Mouse (Mus musculus) midbrain, embryonic 10.5 days (tissue): ENCODE measurements at regions not wholly inside any gene's neighbourhood (a gene's known extent, or its start where the extent isn't known, plus 50 kb on each side); places are given as distances from the start of the nearest gene placed in this dataset.
A peak's percentile ranks its signal among the peaks of the same experiment; 100 is the strongest.
"Not testable (repeated sequence)": the region's sequence is repeated elsewhere in the genome, so short reads cannot be mapped to it uniquely, and the experiment has no call there.

Experiments used
- DNase-seq: peaks from one replicate; pipeline ENCODE4 v3.0.0-alpha.2; 2017; ENCODE audit warnings: low spot score
- H3K27ac ChIP-seq: fragments of 300-500 bp; sonication (generic); replicated peaks from 2 replicates; pipeline ENCODE4 v1.5.1; 2016; ENCODE audit warnings: mild to moderate bottlenecking
- H3K27me3 ChIP-seq: fragments of 300-500 bp; sonication (generic); 2 replicates; pipeline ENCODE4 v1.6.1; 2016; ENCODE audit warnings: low read depth, mild to moderate bottlenecking; ENCODE audit not compliant: poor library complexity, severe bottlenecking
- H3K36me3 ChIP-seq: fragments of 300-500 bp; sonication (generic); 2 replicates; pipeline ENCODE4 v1.6.1; 2016; ENCODE audit warnings: mild to moderate bottlenecking, moderate library complexity
- H3K4me1 ChIP-seq: fragments of 300-500 bp; sonication (generic); 2 replicates; pipeline ENCODE4 v1.6.1; 2016
- H3K4me3 ChIP-seq: fragments of 300-500 bp; sonication (generic); 2 replicates; pipeline ENCODE4 v1.5.1; 2016; ENCODE audit warnings: mild to moderate bottlenecking, moderate library complexity
- H3K9me3 ChIP-seq: fragments of 300-500 bp; sonication (generic); replicated peaks from 2 replicates; pipeline ENCODE4 v1.6.1; 2016; ENCODE audit warnings: mild to moderate bottlenecking
- WGBS: fragments of 180-500 bp; shearing (Covaris S2); methylation state at CpG from one replicate; pipeline ENCODE4 v1.1.7; 2016; 5-methylcytosine and 5-hydroxymethylcytosine counted together

GRCm38 (mm10) chr13:72292361-72292760, 328.8 kb upstream of the Irx1 start:
- under 1% methylated on average over 14 of the region's 14 CpGs for WGBS
- Histone ChIP-seq H3K4me3 (peak overlapping the region; percentile 5), H3K36me3 (no peaks in the 10 kb centered on the region), H3K27me3 (peaks cover 83% of the 10 kb centered on the region), H3K4me1 (peaks cover 69% of the 10 kb centered on the region), H3K9me3 (no peaks in the 10 kb centered on the region), H3K27ac (peak overlapping the region; percentile 70)
- DNase-seq: peak; percentile 73

DNA sequence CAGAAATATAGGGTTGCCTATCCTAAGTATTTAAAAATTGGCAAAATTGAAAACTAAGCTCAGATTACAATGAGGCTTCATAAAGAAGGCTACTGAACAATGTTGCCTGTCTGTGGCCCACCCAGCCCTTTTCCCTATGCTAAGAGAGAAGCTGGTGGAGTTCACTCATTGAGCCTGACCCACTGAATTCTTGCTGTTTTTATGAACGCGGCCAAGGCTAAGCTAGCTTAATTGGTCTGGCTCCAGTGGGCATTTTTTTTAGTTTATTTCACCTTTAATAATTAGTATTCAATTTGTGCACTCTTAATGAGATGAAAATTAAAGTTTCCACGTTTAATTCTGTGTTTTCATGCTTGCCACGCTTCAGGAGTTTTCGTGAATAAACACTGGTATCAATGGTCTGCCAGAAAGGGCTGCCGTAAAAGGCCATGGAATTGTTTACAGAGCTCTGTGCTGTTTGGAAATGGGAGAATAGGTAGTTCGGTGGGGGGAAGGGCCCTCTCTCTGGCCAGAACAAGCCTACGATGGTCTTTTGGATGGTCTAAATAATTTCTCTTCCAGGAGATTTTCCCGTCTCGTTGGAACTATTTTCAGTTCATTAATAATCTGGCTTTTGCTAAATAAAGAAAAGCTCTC, 329.7 kb upstream of the Irx1 start:
- no peaks in the 10 kb centered on the region for H3K9me3 ChIP-seq
- no peak overlapping the region for H3K4me3 ChIP-seq
- WGBS: 12% methylated on average over 10 of the region's 10 CpGs
- H3K4me1 ChIP-seq: peaks cover 74% of the 10 kb centered on the region
- DNase-seq: no peak
- peaks cover 79% of the 10 kb centered on the region for H3K27me3 ChIP-seq
- H3K36me3 ChIP-seq: no peaks in the 10 kb centered on the region
- peak overlapping the region; percentile 46 for H3K27ac ChIP-seq

DNA sequence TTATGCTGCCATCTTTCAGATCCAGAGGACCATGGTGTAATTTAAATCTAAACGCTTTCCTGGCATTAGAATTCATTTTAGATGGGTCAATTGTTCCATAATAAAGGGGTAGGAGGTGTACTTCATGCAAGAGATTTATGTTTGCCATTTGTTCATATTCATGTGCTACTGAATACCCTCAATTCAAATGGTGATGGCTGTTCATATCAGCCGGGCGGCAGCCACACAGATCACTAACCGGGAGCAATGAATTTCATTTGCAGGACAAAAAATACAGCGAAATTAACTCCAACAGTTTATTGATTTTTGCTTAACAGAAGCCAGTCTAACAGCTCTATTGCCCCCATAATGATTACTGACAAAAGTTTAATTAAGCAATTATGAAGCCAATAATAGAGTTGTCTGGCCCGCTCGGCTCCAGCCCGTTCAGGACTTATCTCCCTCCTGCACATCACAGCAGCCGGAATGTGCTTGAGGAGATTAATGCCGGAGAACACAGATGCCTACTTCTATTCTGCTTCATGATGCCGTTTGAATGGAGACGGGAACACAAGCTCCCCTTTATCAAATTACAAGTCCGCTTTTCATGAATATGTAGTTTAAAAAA, 330.3 kb upstream of the Irx2 start:
- peaks cover 79% of the 10 kb centered on the region for H3K27me3 ChIP-seq
- H3K9me3 ChIP-seq: no peaks in the 10 kb centered on the region
- DNase-seq: peak; percentile 59
- WGBS: 16% methylated on average over 13 of the region's 13 CpGs
- H3K36me3 ChIP-seq: no peaks in the 10 kb centered on the region
- H3K4me3 ChIP-seq: peak overlapping the region; percentile 24
- no peak overlapping the region for H3K27ac ChIP-seq
- peaks cover 82% of the 10 kb centered on the region for H3K4me1 ChIP-seq

DNA sequence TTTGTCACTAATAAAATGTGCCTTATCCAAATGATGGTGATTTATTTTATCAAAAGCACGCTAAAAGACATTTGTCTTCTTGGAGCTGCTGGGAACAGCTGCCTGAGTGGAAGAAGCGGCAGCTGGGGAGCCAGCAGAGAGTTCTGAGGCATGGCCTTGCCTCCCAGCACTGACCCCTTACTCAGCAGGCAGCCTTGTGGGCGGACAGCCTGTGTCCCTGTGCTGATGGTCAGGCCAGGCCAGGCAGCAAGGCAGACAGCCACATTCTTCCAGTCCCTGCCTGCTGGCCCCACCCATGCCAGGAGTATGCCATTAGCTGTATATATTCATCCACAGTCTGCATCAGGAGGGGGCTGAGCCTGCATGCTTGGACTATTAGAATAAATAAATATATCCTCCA, 329.0 kb upstream of the Irx2 start:
- Histone ChIP-seq H3K27me3 (peaks cover 84% of the 10 kb centered on the region), H3K4me1 (peaks cover 82% of the 10 kb centered on the region), H3K27ac (peak overlapping the region; percentile 59; the same call in 1 of the 2 replicates), H3K9me3 (no peaks in the 10 kb centered on the region), H3K36me3 (no peaks in the 10 kb centered on the region), H3K4me3 (0 out of 2 replicates have a peak overlapping the region, but pooled peaks have one; percentile 24)
- 9% methylated on average over 3 of the region's 3 CpGs for WGBS
- DNase-seq: peak; percentile 66

DNA sequence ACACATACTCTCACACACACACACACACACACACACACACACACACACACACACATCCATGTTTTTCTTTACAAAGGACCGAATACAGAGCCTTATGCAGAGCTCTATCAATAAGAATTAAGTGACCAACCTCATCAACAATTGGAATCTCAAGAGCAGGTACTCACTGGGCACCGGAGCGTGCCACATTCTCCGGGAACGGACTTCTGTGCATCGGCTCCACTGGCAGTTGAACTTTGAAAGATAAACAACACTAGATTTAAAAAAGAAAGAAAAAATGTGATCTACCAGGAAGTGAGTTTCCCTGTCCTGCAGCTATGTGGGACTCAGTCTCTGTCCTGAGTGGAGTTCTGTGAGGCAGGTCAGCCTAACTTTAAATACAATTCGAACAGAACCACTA, 327.5 kb upstream of the Irx2 start:
- Histone ChIP-seq H3K36me3 (no peaks in the 10 kb centered on the region), H3K27ac (no peak overlapping the region), H3K4me1 (peaks cover 77% of the 10 kb centered on the region), H3K27me3 (peaks cover 83% of the 10 kb centered on the region), H3K9me3 (no peaks in the 10 kb centered on the region), H3K4me3 (no peak overlapping the region)
- WGBS: 71% methylated on average over 7 of the region's 7 CpGs
- no peak for DNase-seq

DNA sequence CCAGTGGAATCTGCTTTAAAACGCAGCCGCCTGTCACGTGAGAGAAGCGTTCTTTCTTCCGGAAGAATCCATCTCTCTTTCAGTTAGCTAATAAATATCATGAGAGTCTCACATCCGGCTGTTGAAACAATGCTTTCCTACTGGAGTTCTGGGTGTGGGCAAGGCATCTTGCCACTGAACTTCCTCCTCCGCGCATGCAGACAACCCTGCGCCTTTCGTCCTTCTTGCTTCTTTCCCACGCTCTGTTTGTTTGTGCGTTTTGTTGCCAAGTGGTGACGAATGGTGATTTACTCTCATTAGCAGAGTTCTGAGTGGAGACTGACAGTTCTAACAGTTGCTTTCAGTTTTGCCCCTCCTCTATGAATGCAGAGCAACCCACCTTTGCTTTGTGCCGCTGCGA, 326.8 kb upstream of the Irx2 start:
- Histone ChIP-seq H3K27ac (0 out of 2 replicates have a peak overlapping the region, but pooled peaks have one; percentile 9), H3K4me3 (no peak overlapping the region), H3K9me3 (no peaks in the 10 kb centered on the region), H3K4me1 (peaks cover 77% of the 10 kb centered on the region), H3K36me3 (no peaks in the 10 kb centered on the region), H3K27me3 (peaks cover 81% of the 10 kb centered on the region)
- DNase-seq: no peak
- 82% methylated on average over 15 of the region's 15 CpGs for WGBS

- Histone ChIP-seq H3K4me1 (peaks cover 73% of the 10 kb centered on the region), H3K27me3 (peaks cover 80% of the 10 kb centered on the region)
- 91% methylated on average over 19 of the region's 19 CpGs for WGBS
Observed at GRCm38 (mm10) chr13:72302436-72303125, 326.0 kb upstream of the Irx2 start.

DNA sequence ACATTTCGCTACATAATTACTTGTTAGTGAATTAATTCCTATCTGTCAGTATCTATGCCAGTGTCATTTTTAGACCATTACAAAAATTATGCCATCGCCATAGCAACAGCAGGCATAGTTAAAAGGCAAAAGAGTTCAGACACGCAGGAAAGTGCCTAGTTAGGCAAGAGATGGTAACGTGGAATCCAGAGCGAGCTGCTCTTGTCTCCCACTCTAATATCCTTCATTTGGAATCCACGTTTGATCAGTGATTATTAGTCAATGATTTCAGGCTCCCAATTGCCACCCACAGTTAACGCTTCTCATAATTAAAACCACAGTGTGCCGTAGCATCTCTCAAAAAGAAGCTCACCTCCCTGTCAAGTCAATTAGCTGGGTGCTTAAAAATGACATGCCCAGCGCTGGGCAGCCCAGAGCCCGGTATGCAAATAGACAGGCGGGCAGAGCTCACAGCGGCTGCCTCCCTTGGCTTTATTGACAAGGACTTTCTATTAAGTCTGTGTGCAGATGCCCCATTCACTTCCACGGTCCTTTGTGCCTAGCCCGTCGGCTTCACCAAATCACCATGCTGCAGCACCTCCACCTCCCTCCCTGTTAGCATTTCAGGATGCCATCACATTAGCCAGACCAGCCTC, 325.4 kb upstream of the Irx2 start:
- Histone ChIP-seq H3K4me3 (no peak overlapping the region), H3K4me1 (peaks cover 66% of the 10 kb centered on the region), H3K9me3 (no peaks in the 10 kb centered on the region), H3K36me3 (no peaks in the 10 kb centered on the region), H3K27ac (peak overlapping the region; percentile 33; the same call in 1 of the 2 replicates), H3K27me3 (peaks cover 78% of the 10 kb centered on the region)
- no peak for DNase-seq
- 50% methylated on average over 15 of the region's 15 CpGs for WGBS

More at GRCm38 (mm10) chr13:72302436-72303125, 326.0 kb upstream of the Irx2 start:
- Histone ChIP-seq H3K4me3 (no peak overlapping the region), H3K27ac (0 out of 2 replicates have a peak overlapping the region, but pooled peaks have one; percentile 9), H3K9me3 (no peaks in the 10 kb centered on the region), H3K36me3 (no peaks in the 10 kb centered on the region)
- DNase-seq: no peak

DNA sequence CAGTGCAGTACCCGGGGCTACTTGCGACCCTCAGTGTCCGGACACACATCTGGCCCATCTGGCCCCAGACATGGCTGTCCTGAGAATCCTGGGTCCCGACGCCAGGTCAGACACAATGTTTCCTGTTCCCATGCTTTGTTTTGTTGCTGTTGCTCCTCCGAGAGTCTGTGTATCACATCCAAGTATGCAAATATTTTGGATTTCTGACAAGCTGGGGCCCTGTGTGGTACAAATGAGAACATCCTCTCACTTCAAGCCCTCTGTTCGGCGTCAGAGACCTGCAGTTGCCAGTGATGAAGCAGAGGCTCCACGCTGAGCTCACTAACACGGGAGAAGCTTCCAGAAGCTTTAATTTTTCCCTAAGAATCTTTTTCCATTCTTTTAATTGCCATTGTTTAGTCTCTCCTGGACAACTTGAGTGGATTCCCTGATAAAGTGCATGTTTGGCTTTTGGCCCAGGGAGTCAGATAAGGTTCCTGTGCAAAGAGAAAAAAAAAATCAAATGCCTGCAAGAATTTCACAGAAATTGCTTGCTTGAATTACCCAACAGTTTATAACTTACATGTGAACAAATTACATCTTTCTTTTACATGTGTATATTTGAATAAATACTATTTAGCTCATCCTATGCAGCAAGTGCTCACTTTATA, 304.5 kb upstream of the Irx2 start:
- no peaks in the 10 kb centered on the region for H3K27me3 ChIP-seq
- no peak overlapping the region for H3K4me3 ChIP-seq
- no peaks in the 10 kb centered on the region for H3K36me3 ChIP-seq
- H3K9me3 ChIP-seq: no peaks in the 10 kb centered on the region
- no peak overlapping the region for H3K27ac ChIP-seq
- no peak for DNase-seq
- WGBS: 76% methylated on average over 10 of the region's 10 CpGs
- no peaks in the 10 kb centered on the region for H3K4me1 ChIP-seq

GRCm38 (mm10) chr13:72326201-72326600, 302.4 kb upstream of the Irx2 start:
- 77% methylated on average over 1 of the region's 1 CpGs for WGBS
- not testable (repeated sequence) for H3K4me3 ChIP-seq, H3K27me3 ChIP-seq, H3K9me3 ChIP-seq, DNase-seq, H3K27ac ChIP-seq, H3K36me3 ChIP-seq, H3K4me1 ChIP-seq

DNA sequence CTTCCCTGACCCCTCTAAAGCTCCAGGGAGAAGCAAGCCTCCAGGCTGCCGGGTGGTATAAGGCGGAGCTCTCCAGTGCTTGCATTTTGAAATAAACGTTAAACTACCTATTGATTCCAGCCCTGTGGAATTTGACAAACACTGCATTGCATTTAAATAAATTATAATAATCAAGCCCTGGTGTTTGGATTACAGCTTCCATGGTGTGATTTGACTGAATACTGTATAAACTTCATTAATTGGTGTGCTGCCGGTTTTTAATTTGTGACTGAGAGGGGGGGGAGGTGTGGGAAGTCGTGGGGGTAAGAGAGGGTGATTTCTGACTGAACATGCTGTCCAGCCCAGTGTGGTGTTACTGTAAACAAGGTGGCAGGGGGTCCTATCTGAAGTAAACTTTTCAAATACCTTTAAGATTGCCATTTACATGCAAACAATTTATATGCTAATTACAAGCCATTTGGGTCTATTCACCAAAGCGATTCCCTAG, 282.9 kb upstream of the Irx2 start:
- WGBS: 11% methylated on average over 6 of the region's 6 CpGs

GRCm38 (mm10) chr13:72346207-72346943, 282.2 kb upstream of the Irx2 start:
- DNase-seq: no peak
- Histone ChIP-seq H3K9me3 (no peaks in the 10 kb centered on the region), H3K36me3 (no peaks in the 10 kb centered on the region), H3K4me1 (peaks cover 17% of the 10 kb centered on the region), H3K4me3 (no peak overlapping the region), H3K27me3 (peaks cover 70% of the 10 kb centered on the region), H3K27ac (no peak overlapping the region)
- WGBS: 32% methylated on average over 21 of the region's 21 CpGs

More for the DNA sequence above, 282.9 kb upstream of the Irx2 start:
- Histone ChIP-seq H3K36me3 (no peaks in the 10 kb centered on the region), H3K9me3 (no peaks in the 10 kb centered on the region), H3K4me3 (no peak overlapping the region), H3K27ac (no peak overlapping the region), H3K27me3 (peaks cover 67% of the 10 kb centered on the region), H3K4me1 (peaks cover 16% of the 10 kb centered on the region)
- no peak for DNase-seq
